Mouse (Mus musculus) right cerebral cortex, postnatal 14 days (tissue): ENCODE data around the gene Bhlhb9.
A peak's percentile ranks its signal among the peaks of the same experiment; 100 is the strongest.

Source experiments
- DNase-seq: peaks from one replicate; pipeline ENCODE4 v3.0.0; 2022

Gene Bhlhb9

DNA sequence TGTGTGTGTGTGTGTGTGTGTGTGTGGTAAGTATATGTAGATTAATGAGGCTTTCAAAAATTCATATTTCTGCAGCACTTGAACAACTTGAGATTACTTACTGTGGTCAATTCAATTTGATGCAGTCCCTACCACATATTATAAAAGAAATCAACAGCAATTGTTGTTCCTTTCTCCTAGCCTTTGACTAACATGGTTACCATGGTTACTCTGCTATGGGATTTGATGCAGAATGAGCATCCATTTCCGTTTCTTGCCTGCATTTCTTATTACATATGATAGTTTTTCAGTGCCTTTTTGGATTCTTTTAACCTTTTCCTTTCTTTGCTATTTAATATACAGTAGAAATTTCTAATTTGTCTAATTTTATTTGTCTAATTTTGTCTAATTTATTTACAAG lies 119.7 kb downstream of the Bhlhb9 start:
- no peak for DNase-seq

GRCm38 (mm10) chrX:135922162-135922561 lies 124.8 kb downstream of the Bhlhb9 start:
- peak; percentile 7 for DNase-seq

DNA sequence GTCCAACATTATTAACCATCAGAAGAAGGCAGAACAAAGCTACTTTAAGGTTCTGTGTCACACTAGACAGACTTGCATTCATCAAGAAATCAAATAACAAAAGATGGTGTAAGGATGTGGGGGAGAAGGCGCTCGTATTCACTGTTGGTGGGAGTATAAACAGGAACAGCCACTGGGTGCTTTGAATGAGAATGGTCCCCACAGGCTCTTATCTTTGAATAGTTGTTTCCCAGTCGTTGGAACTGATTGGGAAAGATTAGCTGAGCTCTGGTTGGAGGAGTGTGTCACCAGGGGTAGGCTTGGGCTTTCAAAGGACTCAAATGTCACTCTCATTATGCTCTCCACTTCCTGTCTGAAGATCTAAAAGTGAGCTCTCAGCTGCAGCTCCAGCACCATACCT lies 128.5 kb downstream of the Bhlhb9 start:
- DNase-seq = no peak

- no peak for DNase-seq
Observed at GRCm38 (mm10) chrX:135928588-135928987, 131.2 kb downstream of the Bhlhb9 start.

GRCm38 (mm10) chrX:135936452-135936851 lies 139.1 kb downstream of the Bhlhb9 start:
- DNase-seq = no peak
